Mouse (Mus musculus): ENCODE data around the gene Ndufa8.

- TF ChIP-seq CTCF (IDR thresholded peaks at IDR 0.05) (no peak), EP300 (IDR thresholded peaks at IDR 0.05) (0 out of 2 replicates have a peak, but pooled peaks have one; percentile 49)
Measured at GRCm38 (mm10) chr2:36013010-36013409, 36.2 kb downstream of the Ndufa8 start.
